Mouse (Mus musculus): Measurements from ENCODE around the gene Tecta. TPM values are rescaled to one million over a fixed set of nuclear protein-coding genes. Genes with fewer than 3 reads are reported as not detected.

Tecta gene
- polyA plus RNA-seq, 1 experiment from 2014 or later: 0.05 TPM

DNA sequence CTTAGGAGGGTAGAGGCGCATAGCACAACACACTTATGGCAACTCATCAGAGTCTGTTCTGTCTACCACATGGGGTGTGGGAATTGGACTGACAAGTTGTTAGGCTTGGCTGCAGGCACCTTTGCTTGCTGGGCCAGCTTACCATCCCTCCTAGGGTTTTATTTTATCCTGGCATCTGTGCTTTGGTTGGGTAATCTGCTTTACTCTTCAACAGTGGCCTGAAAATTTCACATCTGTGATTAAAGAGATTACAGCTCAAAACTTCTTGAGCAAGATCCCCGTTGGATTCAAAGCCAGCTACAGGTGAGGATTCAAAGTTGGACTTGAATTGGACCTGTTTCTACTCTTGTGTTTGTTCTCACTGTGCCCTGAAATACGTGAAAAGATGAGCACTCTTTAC, 106.1 kb downstream of the Tecta start:
- Histone ChIP-seq H3K4me1 (ENCODE audit: insufficient read depth) (no peaks in the 10 kb centered on the region), H3K36me3 (ENCODE audit: insufficient read depth) (no peaks in the 10 kb centered on the region), H3K9me3 (ENCODE audit: low read depth, low read length) (no peaks in the 10 kb centered on the region), H3K27ac (ENCODE audit: low read depth) (no peak overlapping the region), H3K27me3 (ENCODE audit: insufficient read depth, low read length) (no peaks in the 10 kb centered on the region), H3K9ac (no peak overlapping the region), H3K4me2 (no peak overlapping the region), H3K4me3 (ENCODE audit: low read depth, low read length) (no peak overlapping the region)
- no peak for ATAC-seq (ENCODE audit: insufficient read depth)
- 85% methylated on average over 3 of the region's 3 CpGs for WGBS
- no peak for TF ChIP-seq CTCF (IDR thresholded peaks at IDR 0.05; ENCODE audit: low read depth)
- no peak for DNase-seq

GRCm38 (mm10) chr9:42293051-42293450, 106.7 kb downstream of the Tecta start:
- DNase-seq (no peak), ATAC-seq (ENCODE audit: insufficient read depth) (no peak)
- H3K4me1 ChIP-seq (ENCODE audit: insufficient read depth): no peaks in the 10 kb centered on the region
- no peaks in the 10 kb centered on the region for H3K27me3 ChIP-seq (ENCODE audit: insufficient read depth, low read length)
- no peak overlapping the region for H3K27ac ChIP-seq (ENCODE audit: low read depth)
- no peaks in the 10 kb centered on the region for H3K36me3 ChIP-seq (ENCODE audit: insufficient read depth)
- H3K9ac ChIP-seq: no peak overlapping the region
- no peak overlapping the region for H3K4me3 ChIP-seq (ENCODE audit: low read depth, low read length)
- WGBS: 41% methylated on average over 7 of the region's 7 CpGs
- H3K4me2 ChIP-seq: no peak overlapping the region
- H3K9me3 ChIP-seq (ENCODE audit: low read depth, low read length): no peaks in the 10 kb centered on the region
- TF ChIP-seq CTCF (IDR thresholded peaks at IDR 0.05; ENCODE audit: low read depth): no peak

DNA sequence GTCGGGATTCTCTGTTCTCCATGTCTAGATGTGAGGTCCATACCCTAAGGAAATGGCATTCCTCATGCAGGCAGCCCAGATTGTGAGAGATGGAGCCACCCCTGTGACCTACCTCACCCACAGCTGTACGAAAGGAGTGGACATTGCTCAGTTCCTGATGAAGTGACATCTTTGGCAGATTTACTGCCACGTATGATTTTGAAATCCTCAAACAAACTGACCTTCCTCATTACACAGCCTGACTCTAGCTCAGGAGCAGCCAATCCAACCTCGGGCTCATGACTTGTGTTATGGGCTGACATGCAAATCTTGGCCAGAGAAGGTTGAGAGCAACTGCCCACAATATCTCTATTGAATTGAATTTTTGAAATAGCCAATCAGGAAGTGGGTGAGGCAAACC, 120.1 kb downstream of the Tecta start:
- no peaks in the 10 kb centered on the region for H3K4me1 ChIP-seq (ENCODE audit: insufficient read depth)
- no peak for ATAC-seq (ENCODE audit: insufficient read depth)
- TF ChIP-seq CTCF (IDR thresholded peaks at IDR 0.05; ENCODE audit: low read depth): no peak
- 60% methylated on average over 4 of the region's 4 CpGs for WGBS
- no peaks in the 10 kb centered on the region for H3K36me3 ChIP-seq (ENCODE audit: insufficient read depth)
- H3K27ac ChIP-seq (ENCODE audit: low read depth): no peak overlapping the region
- no peaks in the 10 kb centered on the region for H3K9me3 ChIP-seq (ENCODE audit: low read depth, low read length)
- H3K4me2 ChIP-seq: no peak overlapping the region
- no peak for DNase-seq
- no peak overlapping the region for H3K9ac ChIP-seq
- no peak overlapping the region for H3K4me3 ChIP-seq (ENCODE audit: low read depth, low read length)
- no peaks in the 10 kb centered on the region for H3K27me3 ChIP-seq (ENCODE audit: insufficient read depth, low read length)

Small RNAs within 50 kb of the gene (microRNA-seq; reads per million reads assigned to microRNA genes)
- gene Gm44311 (ENCODE audit: borderline number of aligned reads): not detected

Other genes with a start within 250 kb of the Tecta start
- 40.0 and 47.8 TPM in 2 replicates for gene Sc5d, start 135.7 kb downstream of the Tecta start, polyA plus RNA-seq (2014; fragmentation: Nextera tagmentation; extraction: Ambion mirVana)
- 5.3 and 5.6 TPM in 2 replicates for gene Tbcel, start 107.9 kb upstream of the Tecta start, polyA plus RNA-seq (2014; fragmentation: Nextera tagmentation; extraction: Ambion mirVana)

All from lung, embryonic 14.5 days (tissue).